In the genomic region with DNA sequence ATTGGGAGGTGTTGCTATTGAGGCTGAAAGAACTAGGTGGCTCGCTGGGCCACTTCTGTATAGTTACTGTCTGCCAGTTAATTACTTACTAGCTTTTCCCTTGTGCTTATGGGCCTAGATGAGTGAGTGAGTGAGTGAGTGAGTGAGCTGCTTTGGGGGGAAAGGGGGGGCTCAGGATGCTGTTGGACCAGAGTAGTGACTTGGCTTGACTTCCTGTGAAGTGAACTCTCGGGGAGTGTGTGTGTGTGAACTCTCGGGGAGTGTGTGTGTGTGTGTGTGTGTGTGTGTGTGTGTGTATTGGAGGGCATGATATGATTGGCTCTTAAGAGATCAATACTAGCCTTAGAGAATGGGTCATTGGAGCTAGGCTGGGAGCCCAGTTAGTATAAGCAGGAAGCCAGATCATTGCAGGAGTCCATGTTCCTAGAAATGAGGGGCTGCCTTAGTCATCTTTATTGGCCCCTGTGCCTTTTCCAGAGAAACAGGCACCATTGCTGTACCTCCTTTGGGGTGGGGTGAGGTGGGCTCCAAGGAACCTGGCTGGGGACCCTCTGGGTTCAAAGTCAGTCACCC, we compare ENCODE assay signal across 9 mouse cellular contexts. TPM values are rescaled to one million over a fixed set of nuclear protein-coding genes. Genes with fewer than 3 reads are reported as not detected.
DNase-seq lines count a peak whose midpoint lies in the region; ATAC-seq and TF ChIP-seq lines count a peak whose summit lies in the region.
"Had no signal": no experiment of that assay in that cellular context is flagged by ENCODE, and none has a peak within 500 bp of the region (broad histone marks: within the 10 kb centered on the region; RNA-seq: fewer than 3 reads in every experiment).

No protein-coding gene starts in this region.

- H3K4me1 ChIP-seq in embryonic fibroblast, embryonic 13.5 days (ENCODE audit: control insufficient read depth, insufficient read depth, low read length) = peaks cover 19% of the 10 kb centered on the region
- peaks cover 84% of the 10 kb centered on the region for H3K4me1 ChIP-seq in kidney, embryonic 15.5 days
- peaks cover 66% of the 10 kb centered on the region for H3K4me1 ChIP-seq in midbrain, embryonic 16.5 days (ENCODE audit: control insufficient read depth, insufficient read depth, low read length)

- peak overlapping the region; percentile 91 for H3K4me2 ChIP-seq in kidney, embryonic 15.5 days
- H3K4me2 ChIP-seq in midbrain, embryonic 16.5 days (ENCODE audit: low read length) = peak overlapping the region; percentile 96

- WGBS in kidney, embryonic 15.5 days = 44% methylated on average over 3 of the region's 3 CpGs
- WGBS in midbrain, embryonic 16.5 days = 44% methylated on average over 3 of the region's 3 CpGs

- TF ChIP-seq POLR2A in embryonic fibroblast, embryonic 13.5 days (IDR thresholded peaks at IDR 0.05; ENCODE audit: low read depth, low read length) = 0 out of 2 replicates have a peak, but pooled peaks have one; percentile 18

- peak; percentile 35 for DNase-seq in kidney, adult 9 months
- DNase-seq in kidney, adult 8-10 months = no peak
- no peak for DNase-seq in cerebellum, adult 18-20 months
- no peak for DNase-seq in left cerebral cortex, postnatal 10 days (ENCODE audit: extremely low spot score in 1 of 2, low spot score in 2 of 2)
- no peak for DNase-seq in c-Kit-positive CD71-positive TER-119-positive erythroid progenitor cells, embryonic 14.5 days (ENCODE audit: low spot score)

- peak overlapping the region; percentile 85 for H3K4me3 ChIP-seq in embryonic fibroblast, embryonic 13.5 days (ENCODE audit: insufficient read depth, low read length)
- H3K4me3 ChIP-seq in kidney, embryonic 15.5 days (replicated peaks) = peak overlapping the region; percentile 77
- H3K4me3 ChIP-seq in midbrain, embryonic 16.5 days (ENCODE audit: low read depth, low read length) = peak overlapping the region; percentile 87

- ATAC-seq in kidney, embryonic 15.5 days (replicated peaks; ENCODE audit: low FRiP score) = no peak
- no peak for ATAC-seq in midbrain, embryonic 16.5 days
- ATAC-seq: Patski had no signal

- peak overlapping the region; percentile 24 for H3K9ac ChIP-seq in kidney, embryonic 15.5 days
- peak overlapping the region; percentile 98 for H3K9ac ChIP-seq in midbrain, embryonic 16.5 days (ENCODE audit: low read depth, low read length)

- intact Hi-C loops in left cerebral cortex, postnatal 10 days (cut with DNase I) = no loop called here

- no peaks in the 10 kb centered on the region for H3K9me3 ChIP-seq in kidney, embryonic 15.5 days (replicated peaks)
- no peaks in the 10 kb centered on the region for H3K9me3 ChIP-seq in midbrain, embryonic 16.5 days (replicated peaks; ENCODE audit: control insufficient read depth, low read length, poor library complexity, severe bottlenecking)

- H3K27ac ChIP-seq in embryonic fibroblast, embryonic 13.5 days (ENCODE audit: insufficient read depth, low read length) = peak overlapping the region; percentile 96
- H3K27ac ChIP-seq in kidney, embryonic 15.5 days = peak overlapping the region; percentile 54
- 0 out of 2 replicates have a peak overlapping the region, but pooled peaks have one; percentile 5 for H3K27ac ChIP-seq in midbrain, embryonic 16.5 days (ENCODE audit: low read length)

- TF ChIP-seq CTCF in embryonic fibroblast, embryonic 13.5 days (IDR thresholded peaks at IDR 0.05; ENCODE audit: borderline replicate concordance, insufficient read depth, low read length) = no peak

- no peaks in the 10 kb centered on the region for H3K27me3 ChIP-seq in kidney, embryonic 15.5 days
- no peaks in the 10 kb centered on the region for H3K27me3 ChIP-seq in midbrain, embryonic 16.5 days (ENCODE audit: control insufficient read depth, insufficient read depth, low read depth, low read length)
- H3K27me3 ChIP-seq: Patski had no signal

- peaks cover 62% of the 10 kb centered on the region for H3K36me3 ChIP-seq in kidney, embryonic 15.5 days
- peaks cover 23% of the 10 kb centered on the region for H3K36me3 ChIP-seq in midbrain, embryonic 16.5 days (ENCODE audit: control insufficient read depth, insufficient read depth, low read length)

RNA-seq across cellular contexts. Expression of gene Amotl2, which starts 5.0 kb away (rescaled TPM):
- 135 and 188 TPM in 2 replicates for polyA plus RNA-seq in embryonic fibroblast, embryonic 13.5 days (2011; ENCODE audit: insufficient read length, low read depth, missing spikeins)
- 43.3 and 45.1 TPM in 2 replicates for polyA plus RNA-seq in kidney, embryonic 15.5 days (2015; fragmentation: Nextera tagmentation; extraction: Ambion mirVana)
- 58.4 and 62.9 TPM in 2 replicates for polyA plus RNA-seq in midbrain, embryonic 16.5 days (2015; fragmentation: Nextera tagmentation; extraction: Ambion mirVana)
- total RNA-seq in left cerebral cortex, postnatal 10 days (2021) = 10 to 100 TPM; 15.2 to 16.5 TPM

Comparison
In these comparisons a context has a peak if more than half of its experiments do, and no peak if none do; other contexts are left out.
1. H3K27ac ChIP-seq: peak in every context shown above with its lines; median percentile 96 in embryonic fibroblast, embryonic 13.5 days; 54 in kidney, embryonic 15.5 days; 5 in midbrain, embryonic 16.5 days.